Mouse (Mus musculus): ENCODE measurements around the gene Rassf6.

GRCm38 (mm10) chr5:90556052-90556451 is 84.4 kb downstream of the Rassf6 start:
- no peak for TF ChIP-seq CTCF (IDR thresholded peaks at IDR 0.05; ENCODE audit: borderline replicate concordance, extremely low read depth, insufficient read depth, insufficient read length)
- no peak for TF ChIP-seq POLR2A (IDR thresholded peaks at IDR 0.05; ENCODE audit: borderline replicate concordance, extremely low read depth, insufficient read depth, insufficient read length, poor library complexity, severe bottlenecking)

Data from brain, embryonic 14.5 days (tissue).